Mouse (Mus musculus) lung, postnatal 0 days (tissue): ENCODE results near the gene Ror2. TPM values are rescaled to one million over a fixed set of nuclear protein-coding genes. Genes with fewer than 3 reads are reported as not detected.

Experiments
- ATAC-seq: fragments of 200-750 bp; cut with Nextera tagmentation; 2 replicates; pipeline ENCODE4 v1.8.0; 2017; ENCODE audit warnings: moderate library complexity
- DNase-seq: peaks from one replicate; pipeline ENCODE4 v3.0.0-alpha.2; 2016; ENCODE audit warnings: low spot score
- H3K27ac ChIP-seq: fragments of 300-500 bp; sonication (generic); 2 replicates; pipeline ENCODE4 v1.5.1; 2014; ENCODE audit warnings: antibody characterized with exemption, mild to moderate bottlenecking, low read length, mixed read lengths
- H3K27me3 ChIP-seq: fragments of 300-500 bp; sonication (generic); replicated peaks from 2 replicates; pipeline ENCODE4 v1.6.1; 2014; ENCODE audit warnings: low read length, mixed read lengths; ENCODE audit not compliant: insufficient read depth
- H3K36me3 ChIP-seq: fragments of 300-500 bp; sonication (generic); 2 replicates; pipeline ENCODE4 v1.6.1; 2014; ENCODE audit warnings: low read length, mixed read lengths; ENCODE audit not compliant: insufficient read depth
- H3K4me1 ChIP-seq: fragments of 300-500 bp; sonication (generic); 2 replicates; pipeline ENCODE4 v1.6.1; 2014; ENCODE audit warnings: antibody characterized with exemption, low read depth, low read length, mixed read lengths; ENCODE audit not compliant: insufficient read depth
- H3K4me2 ChIP-seq: fragments of 300-500 bp; sonication (generic); replicated peaks from 2 replicates; pipeline ENCODE4 v1.6.1; 2014; ENCODE audit warnings: low read depth, mild to moderate bottlenecking, low read length, moderate library complexity, mixed read lengths
- H3K4me3 ChIP-seq: fragments of 300-500 bp; sonication (generic); 2 replicates; pipeline ENCODE4 v1.5.1; 2014; ENCODE audit warnings: low read depth, low read length
- H3K9ac ChIP-seq: fragments of 300-500 bp; sonication (generic); replicated peaks from 2 replicates; pipeline ENCODE4 v1.6.1; 2014; ENCODE audit warnings: low read depth, mild to moderate bottlenecking
- H3K9me3 ChIP-seq: fragments of 300-500 bp; sonication (generic); 2 replicates; pipeline ENCODE4 v1.6.1; 2016; ENCODE audit warnings: low read length, mixed read lengths
- CTCF ChIP-seq: IDR thresholded peaks from 2 replicates; pipeline ENCODE4 v1.5.1; 2016; ENCODE audit warnings: antibody characterized with exemption, mild to moderate bottlenecking
- EP300 ChIP-seq: IDR thresholded peaks from 2 replicates; pipeline ENCODE4 v1.6.1; 2016; ENCODE audit warnings: antibody characterized with exemption, mild to moderate bottlenecking, control low read depth
- WGBS: fragments of 180-500 bp; shearing (Covaris S2); extraction: QIAGEN DNeasy Blood & Tissue Kit; methylation state at CpG from one replicate; pipeline ENCODE4 v1.1.7; 2014; 5-methylcytosine and 5-hydroxymethylcytosine counted together
- polyA plus RNA-seq: library from polyadenylated mRNA; unstranded; fragments of >200 nt; fragmentation: Nextera tagmentation; extraction: Ambion mirVana; gene quantifications from 2 replicates; pipeline ENCODE4 v1.2.1, GENCODE M21; 2015

Gene Ror2
- polyA plus RNA-seq, 1 experiment from 2014 or later: 5.3 TPM

GRCm38 (mm10) chr13:53270549-53270948, 15.4 kb downstream of the Ror2 start:
- no peak overlapping the region for H3K27ac ChIP-seq
- TF ChIP-seq EP300 (no peak), CTCF (no peak)
- H3K4me3 ChIP-seq: no peak overlapping the region
- no peak overlapping the region for H3K4me2 ChIP-seq
- no peaks in the 10 kb centered on the region for H3K9me3 ChIP-seq
- ATAC-seq: no peak
- H3K36me3 ChIP-seq: no peaks in the 10 kb centered on the region
- no peak for DNase-seq
- no peak overlapping the region for H3K9ac ChIP-seq
- 73% methylated on average over 4 of the region's 4 CpGs for WGBS
- no peaks in the 10 kb centered on the region for H3K27me3 ChIP-seq
- no peaks in the 10 kb centered on the region for H3K4me1 ChIP-seq

- no peak overlapping the region for H3K4me2 ChIP-seq
- H3K9ac ChIP-seq: no peak overlapping the region
- H3K4me3 ChIP-seq: no peak overlapping the region
- DNase-seq: no peak
- TF ChIP-seq EP300 (no peak), CTCF (no peak)
- 73% methylated on average over 5 of the region's 6 CpGs for WGBS
- ATAC-seq: no peak
- H3K27me3 ChIP-seq: no peaks in the 10 kb centered on the region
- H3K9me3 ChIP-seq: no peaks in the 10 kb centered on the region
- no peaks in the 10 kb centered on the region for H3K4me1 ChIP-seq
- no peaks in the 10 kb centered on the region for H3K36me3 ChIP-seq
- no peak overlapping the region for H3K27ac ChIP-seq
These were observed 17.4 kb downstream of the Ror2 start for GRCm38 (mm10) chr13:53268541-53268940.

- no peak overlapping the region for H3K27ac ChIP-seq
- no peaks in the 10 kb centered on the region for H3K4me1 ChIP-seq
- H3K4me3 ChIP-seq: no peak overlapping the region
- no peaks in the 10 kb centered on the region for H3K36me3 ChIP-seq
- no peak for ATAC-seq
- no peaks in the 10 kb centered on the region for H3K9me3 ChIP-seq
- H3K4me2 ChIP-seq: no peak overlapping the region
- no peak for TF ChIP-seq EP300
- TF ChIP-seq CTCF: no peak
- 52% methylated on average over 6 of the region's 6 CpGs for WGBS
- no peak overlapping the region for H3K9ac ChIP-seq
- no peak for DNase-seq
- no peaks in the 10 kb centered on the region for H3K27me3 ChIP-seq
These were observed 18.1 kb downstream of the Ror2 start for GRCm38 (mm10) chr13:53267849-53268248.

- no peak overlapping the region for H3K4me2 ChIP-seq
- H3K9me3 ChIP-seq: no peaks in the 10 kb centered on the region
- no peaks in the 10 kb centered on the region for H3K36me3 ChIP-seq
- no peak overlapping the region for H3K9ac ChIP-seq
- no peak overlapping the region for H3K27ac ChIP-seq
- ATAC-seq: no peak
- TF ChIP-seq CTCF (no peak), EP300 (no peak)
- 80% methylated on average over 4 of the region's 4 CpGs for WGBS
- H3K4me3 ChIP-seq: no peak overlapping the region
- DNase-seq: no peak
- H3K4me1 ChIP-seq: no peaks in the 10 kb centered on the region
- H3K27me3 ChIP-seq: no peaks in the 10 kb centered on the region
These were observed 18.8 kb downstream of the Ror2 start for GRCm38 (mm10) chr13:53267155-53267554.

GRCm38 (mm10) chr13:53266543-53266951, 19.4 kb downstream of the Ror2 start:
- H3K27me3 ChIP-seq: no peaks in the 10 kb centered on the region
- H3K9ac ChIP-seq: no peak overlapping the region
- ATAC-seq (peak; percentile 24; the same call in 1 of the 2 replicates), DNase-seq (peak; percentile 82)
- 55% methylated on average over 8 of the region's 8 CpGs for WGBS
- H3K4me3 ChIP-seq: no peak overlapping the region
- H3K36me3 ChIP-seq: no peaks in the 10 kb centered on the region
- no peak for TF ChIP-seq CTCF
- TF ChIP-seq EP300: peak; percentile 55
- no peak overlapping the region for H3K4me2 ChIP-seq
- no peaks in the 10 kb centered on the region for H3K9me3 ChIP-seq
- H3K4me1 ChIP-seq: no peaks in the 10 kb centered on the region
- no peak overlapping the region for H3K27ac ChIP-seq

- no peaks in the 10 kb centered on the region for H3K36me3 ChIP-seq
- no peak overlapping the region for H3K27ac ChIP-seq
- no peak for TF ChIP-seq CTCF
- H3K4me1 ChIP-seq: peaks cover 5% of the 10 kb centered on the region
- no peaks in the 10 kb centered on the region for H3K9me3 ChIP-seq
- H3K4me2 ChIP-seq: no peak overlapping the region
- no peak for DNase-seq
- ATAC-seq: no peak
- H3K9ac ChIP-seq: no peak overlapping the region
- no peak overlapping the region for H3K4me3 ChIP-seq
- WGBS: 95% methylated on average over 4 of the region's 4 CpGs
- H3K27me3 ChIP-seq: no peaks in the 10 kb centered on the region
These were observed 21.0 kb downstream of the Ror2 start for GRCm38 (mm10) chr13:53264896-53265295.
